Mouse (Mus musculus): ENCODE data around the gene E130309D02Rik.

E130309D02Rik gene

GRCm38 (mm10) chr5:143271642-143272041 lies 43.5 kb downstream of the E130309D02Rik start:
- ATAC-seq (ENCODE audit: insufficient number of reproducible peaks, low FRiP score, low TSS enrichment): no peak

GRCm38 (mm10) chr5:143270151-143270519 lies 45.0 kb downstream of the E130309D02Rik start:
- no peak for ATAC-seq (ENCODE audit: insufficient number of reproducible peaks, low FRiP score, low TSS enrichment)

DNA sequence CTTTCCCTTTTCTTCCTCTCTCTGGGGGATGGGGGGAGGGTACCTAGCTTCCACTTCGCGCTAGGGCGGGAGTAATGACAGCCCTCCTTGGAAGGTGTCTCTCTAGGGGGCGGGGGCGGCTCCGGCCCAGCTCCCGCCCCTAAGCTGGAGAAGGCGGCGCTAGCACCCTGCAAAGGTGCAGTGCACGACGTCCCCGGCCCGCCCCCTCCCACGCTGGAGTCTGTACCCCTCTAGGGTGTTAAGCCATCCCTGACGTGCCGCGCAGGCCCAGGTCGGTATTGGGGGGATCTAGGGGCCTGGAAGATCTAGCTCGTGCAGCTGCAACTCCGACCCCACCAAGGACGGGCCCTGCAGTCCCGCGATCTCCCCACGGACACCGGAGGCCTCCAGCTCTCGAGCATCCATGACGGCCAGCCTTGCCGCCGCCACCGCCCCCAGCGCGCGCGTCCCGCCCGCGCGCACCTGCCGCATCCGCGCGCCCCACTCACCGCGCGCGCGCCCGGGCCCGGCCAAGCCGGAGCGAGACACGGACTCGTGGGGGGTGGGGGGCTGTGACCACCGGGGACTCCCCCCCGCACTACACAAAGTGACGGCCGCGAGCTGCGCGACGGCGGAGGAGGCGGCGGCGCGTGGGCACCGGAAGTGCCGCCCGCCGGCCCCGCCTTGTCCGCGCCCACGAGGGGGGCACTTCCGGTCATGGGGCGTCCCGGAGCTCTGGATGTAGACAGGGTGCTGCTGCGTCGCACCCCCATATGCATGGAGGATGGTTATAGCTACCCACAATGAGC lies 45.6 kb downstream of the E130309D02Rik start, which contains the start of gene Zfp316:
Gene Zfp316, minus strand, starts transcription at position 660 of the 788 bp plus-strand sequence.
- peak; percentile 72 for ATAC-seq (ENCODE audit: insufficient number of reproducible peaks, low FRiP score, low TSS enrichment)

- ATAC-seq (ENCODE audit: insufficient number of reproducible peaks, low FRiP score, low TSS enrichment): no peak
These were observed 46.2 kb downstream of the E130309D02Rik start for GRCm38 (mm10) chr5:143268985-143269362.

DNA sequence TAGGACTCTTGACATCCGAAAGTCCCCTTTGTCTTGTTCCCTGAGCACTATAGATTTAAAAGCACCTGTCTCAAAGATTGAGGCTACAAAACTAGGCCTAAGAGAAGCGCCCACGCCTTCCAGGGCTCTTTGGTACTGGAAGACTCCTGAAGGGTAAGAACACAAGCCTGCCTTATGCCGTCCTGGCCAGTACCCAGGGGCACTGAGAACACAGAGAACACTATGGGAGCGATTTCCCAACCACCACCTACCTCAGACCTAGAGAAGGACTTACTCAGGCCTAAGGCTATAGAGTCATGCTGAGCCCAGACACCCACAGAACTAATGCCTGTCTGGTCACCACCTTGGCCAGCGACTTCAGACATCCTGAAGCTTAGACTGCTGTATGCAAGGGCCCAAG lies 48.4 kb downstream of the E130309D02Rik start:
- no peak for ATAC-seq (ENCODE audit: insufficient number of reproducible peaks, low FRiP score, low TSS enrichment)

GRCm38 (mm10) chr5:143265409-143265808 lies 49.8 kb downstream of the E130309D02Rik start:
- ATAC-seq (ENCODE audit: insufficient number of reproducible peaks, low FRiP score, low TSS enrichment): no peak

- no peak for ATAC-seq (ENCODE audit: insufficient number of reproducible peaks, low FRiP score, low TSS enrichment)
These were observed 50.5 kb downstream of the E130309D02Rik start for GRCm38 (mm10) chr5:143264689-143265088.

GRCm38 (mm10) chr5:143261636-143262035 lies 53.5 kb downstream of the E130309D02Rik start:
- ATAC-seq (ENCODE audit: insufficient number of reproducible peaks, low FRiP score, low TSS enrichment): no peak

- no peak for ATAC-seq (ENCODE audit: insufficient number of reproducible peaks, low FRiP score, low TSS enrichment)
These were observed 59.4 kb downstream of the E130309D02Rik start for GRCm38 (mm10) chr5:143255802-143256201.

DNA sequence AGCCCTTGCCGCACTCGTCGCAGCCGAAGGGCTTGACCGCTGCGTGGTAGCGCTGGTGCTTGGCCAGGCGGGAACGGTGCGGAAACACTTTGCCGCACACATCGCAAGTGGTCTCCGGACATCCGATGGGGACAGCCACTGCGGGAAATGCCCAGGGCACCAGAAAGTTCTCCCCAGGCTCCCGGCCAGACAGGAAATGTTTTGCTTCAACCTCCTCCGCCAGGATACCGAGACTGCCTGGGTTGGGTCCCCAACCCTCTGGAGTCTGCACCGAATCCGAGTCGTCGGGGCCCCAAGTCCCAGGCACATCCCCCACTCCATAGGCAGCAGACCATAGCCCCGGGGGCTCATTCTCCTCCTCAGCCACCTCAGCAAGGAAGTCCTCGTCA lies 60.0 kb downstream of the E130309D02Rik start:
- ATAC-seq (ENCODE audit: insufficient number of reproducible peaks, low FRiP score, low TSS enrichment): no peak

- no peak for ATAC-seq (ENCODE audit: insufficient number of reproducible peaks, low FRiP score, low TSS enrichment)
These were observed 60.6 kb downstream of the E130309D02Rik start for GRCm38 (mm10) chr5:143254487-143255130.

DNA sequence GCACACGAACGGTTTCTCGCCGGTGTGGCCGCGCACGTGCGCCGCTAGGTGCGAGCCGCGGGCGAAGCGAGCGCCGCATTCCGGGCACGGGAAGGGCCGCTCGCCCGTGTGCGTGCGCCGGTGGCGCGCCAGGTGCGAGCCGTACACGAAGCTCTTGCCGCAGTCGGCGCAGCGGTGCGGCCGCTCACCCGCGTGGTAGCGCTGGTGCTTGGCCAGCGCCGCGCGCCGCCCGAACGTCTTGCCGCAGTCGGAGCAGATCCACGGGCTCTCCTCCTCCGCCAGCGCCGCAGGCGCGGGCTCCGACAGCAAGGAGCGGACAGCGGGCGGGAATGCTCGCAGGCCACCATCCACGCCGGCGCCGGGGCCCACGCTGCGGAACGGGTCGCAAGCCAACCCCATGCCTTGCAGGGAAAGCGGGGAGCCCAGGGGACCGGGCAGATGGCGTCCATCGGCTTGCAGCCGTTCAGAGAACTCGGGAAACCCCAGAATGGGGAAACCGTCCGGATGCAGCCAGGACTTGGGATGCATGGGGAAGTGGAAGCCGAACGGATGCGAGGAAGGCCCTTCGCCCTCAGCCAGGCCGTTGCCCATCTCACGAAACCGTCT lies 61.2 kb downstream of the E130309D02Rik start:
- ATAC-seq (ENCODE audit: insufficient number of reproducible peaks, low FRiP score, low TSS enrichment): no peak

DNA sequence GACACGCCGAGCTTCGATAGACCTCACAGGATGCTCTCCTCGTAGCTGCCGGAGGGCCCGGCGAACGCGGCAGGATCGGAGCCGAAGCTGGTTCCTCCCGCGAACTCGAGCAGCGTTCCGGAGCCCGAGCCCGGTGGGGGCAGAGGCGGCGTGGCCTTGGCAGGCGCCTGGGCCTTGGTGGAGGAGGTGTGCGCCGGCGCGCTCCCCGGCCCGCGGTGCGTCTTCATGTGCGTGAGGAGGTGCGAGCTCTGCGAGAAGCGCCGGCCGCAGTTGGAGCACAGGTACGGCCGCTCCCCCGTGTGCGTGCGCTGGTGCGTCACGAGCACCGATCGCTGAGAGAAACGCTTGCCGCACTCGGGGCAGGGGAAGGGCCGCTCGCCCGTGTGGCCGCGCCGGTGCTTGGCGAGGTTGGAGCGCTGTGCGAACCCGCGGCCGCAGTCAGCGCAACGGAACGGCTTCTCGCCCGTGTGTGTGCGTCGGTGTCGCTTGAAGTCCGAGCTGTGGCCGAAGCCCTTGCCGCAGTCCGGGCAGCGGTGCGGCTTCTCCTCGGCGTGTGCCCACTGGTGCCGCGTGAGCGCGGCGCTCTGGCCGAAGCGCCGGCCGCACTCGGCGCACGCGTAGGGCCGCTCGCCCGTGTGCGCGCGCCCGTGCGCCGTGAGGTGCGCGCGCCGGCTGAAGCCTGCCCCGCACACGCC lies 61.8 kb downstream of the E130309D02Rik start:
- ATAC-seq (ENCODE audit: insufficient number of reproducible peaks, low FRiP score, low TSS enrichment): peak; percentile 53; the same call in 1 of the 2 replicates

GRCm38 (mm10) chr5:143252791-143253185 lies 62.4 kb downstream of the E130309D02Rik start:
- no peak for ATAC-seq (ENCODE audit: insufficient number of reproducible peaks, low FRiP score, low TSS enrichment)

- ATAC-seq (ENCODE audit: insufficient number of reproducible peaks, low FRiP score, low TSS enrichment): no peak
These were observed 63.1 kb downstream of the E130309D02Rik start for GRCm38 (mm10) chr5:143252039-143252438.

Data from cerebellum, adult (tissue).